ENCODE assay signal across 8 mouse cellular contexts in the genomic region with DNA sequence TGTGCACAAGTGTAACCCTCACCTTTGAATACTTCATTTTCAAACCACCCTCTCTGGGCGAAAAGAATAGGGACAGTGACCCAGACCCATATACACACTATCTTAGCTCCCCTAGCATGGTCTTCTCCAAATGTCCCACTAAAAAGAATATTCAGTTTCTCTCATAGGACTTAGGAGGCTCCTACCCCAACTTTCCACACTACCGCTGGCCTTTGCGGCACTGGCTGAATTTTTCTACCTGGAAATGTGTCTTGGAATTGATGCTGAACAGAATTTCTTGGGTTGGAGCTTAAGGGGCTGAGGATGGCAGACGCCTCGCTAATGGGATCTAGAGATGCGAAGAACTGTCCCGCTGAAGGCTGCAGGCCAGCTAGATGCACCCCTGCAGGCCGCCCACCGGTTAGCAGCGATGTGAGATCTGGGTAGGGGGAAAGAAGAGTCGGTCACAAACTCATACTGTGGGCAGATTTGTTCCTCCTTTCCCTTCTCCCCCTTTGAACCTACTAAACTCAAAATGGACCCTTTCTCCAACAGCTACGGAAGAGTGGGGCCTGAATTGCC. TPM values are rescaled to one million over a fixed set of nuclear protein-coding genes. Genes with fewer than 3 reads are reported as not detected.
DNase-seq lines count a peak whose midpoint lies in the region; ATAC-seq and TF ChIP-seq lines count a peak whose summit lies in the region.

No protein-coding gene starts in this region.

- no peak for TF ChIP-seq CTCF in heart, postnatal 0 days (IDR thresholded peaks at IDR 0.05; ENCODE audit: low read depth)

- no peak for ATAC-seq in kidney, embryonic 15.5 days (replicated peaks; ENCODE audit: low FRiP score)
- no peak for ATAC-seq in heart, postnatal 0 days (ENCODE audit: insufficient read depth, low read depth)
- no peak for ATAC-seq in liver, embryonic 15.5 days (ENCODE audit: insufficient read depth)

- peaks cover 97% of the 10 kb centered on the region for H3K27me3 ChIP-seq in kidney, embryonic 15.5 days
- peaks cover 84% of the 10 kb centered on the region for H3K27me3 ChIP-seq in heart, postnatal 0 days (ENCODE audit: control insufficient read depth, insufficient read depth, low read length)
- H3K27me3 ChIP-seq in liver, embryonic 15.5 days: peaks cover 100% of the 10 kb centered on the region

- H3K9ac ChIP-seq in kidney, embryonic 15.5 days: no peak overlapping the region
- no peak overlapping the region for H3K9ac ChIP-seq in heart, postnatal 0 days (replicated peaks; ENCODE audit: low read depth, low read length)
- H3K9ac ChIP-seq in liver, embryonic 15.5 days: no peak overlapping the region; the same call in 1 of the 2 replicates

- peaks cover 47% of the 10 kb centered on the region for H3K4me1 ChIP-seq in kidney, embryonic 15.5 days
- H3K4me1 ChIP-seq in brown adipose tissue, adult 24 weeks (ENCODE audit: control insufficient read depth, insufficient read depth, insufficient read length, low read length): peaks cover 11% of the 10 kb centered on the region
- H3K4me1 ChIP-seq in heart, postnatal 0 days (ENCODE audit: control insufficient read depth, insufficient read depth): peaks cover 6% of the 10 kb centered on the region
- H3K4me1 ChIP-seq in liver, embryonic 15.5 days (replicated peaks): peaks cover 38% of the 10 kb centered on the region

- H3K27ac ChIP-seq in kidney, embryonic 15.5 days: no peak overlapping the region
- peak overlapping the region; percentile 95 for H3K27ac ChIP-seq in brown adipose tissue, adult 24 weeks (replicated peaks; ENCODE audit: low read depth, low read length)
- no peak overlapping the region for H3K27ac ChIP-seq in heart, postnatal 0 days (ENCODE audit: low read depth)
- H3K27ac ChIP-seq in liver, embryonic 15.5 days (replicated peaks): no peak overlapping the region

- H3K4me2 ChIP-seq in kidney, embryonic 15.5 days: peak overlapping the region; percentile 96
- H3K4me2 ChIP-seq in heart, postnatal 0 days (ENCODE audit: low read depth, low read length): peak overlapping the region; percentile 86
- H3K4me2 ChIP-seq in liver, embryonic 15.5 days: peak overlapping the region; percentile 89

- no peaks in the 10 kb centered on the region for H3K9me3 ChIP-seq in kidney, embryonic 15.5 days (replicated peaks)
- H3K9me3 ChIP-seq in heart, postnatal 0 days (replicated peaks; ENCODE audit: control insufficient read depth, low read length): no peaks in the 10 kb centered on the region
- no peaks in the 10 kb centered on the region for H3K9me3 ChIP-seq in liver, embryonic 15.5 days (replicated peaks)

- 5% methylated on average over 12 of the region's 12 CpGs for WGBS in kidney, embryonic 15.5 days
- WGBS in heart, postnatal 0 days: 17% methylated on average over 12 of the region's 12 CpGs
- 31% methylated on average over 12 of the region's 12 CpGs for WGBS in liver, embryonic 15.5 days (ENCODE audit: insufficient replicate concordance)

- DNase-seq in kidney, postnatal 36 days: no peak
- no peak for DNase-seq in heart, postnatal 0 days (ENCODE audit: low spot score)
- no peak for DNase-seq in right cerebral cortex, adult 18-20 months
- DNase-seq in left cerebral cortex, adult 8-10 months (ENCODE audit: low spot score in 2 of 2): no peak
- DNase-seq in thymus, adult 18-20 months: no peak

- H3K36me3 ChIP-seq in kidney, embryonic 15.5 days: no peaks in the 10 kb centered on the region
- H3K36me3 ChIP-seq in heart, postnatal 0 days (replicated peaks; ENCODE audit: control insufficient read depth, insufficient read depth, low read length): peaks cover 6% of the 10 kb centered on the region; the same call in 1 of the 2 replicates
- H3K36me3 ChIP-seq in liver, embryonic 15.5 days (replicated peaks): no peaks in the 10 kb centered on the region

- no peak for TF ChIP-seq EP300 in heart, postnatal 0 days (IDR thresholded peaks at IDR 0.05; ENCODE audit: low read depth)

- H3K4me3 ChIP-seq in kidney, embryonic 15.5 days (replicated peaks): peak overlapping the region; percentile 61
- peak overlapping the region; percentile 84 for H3K4me3 ChIP-seq in brown adipose tissue, adult 24 weeks (ENCODE audit: insufficient read depth, low read depth, low read length)
- H3K4me3 ChIP-seq in heart, postnatal 0 days (ENCODE audit: low read depth, low read length): peak overlapping the region; percentile 66
- peak overlapping the region; percentile 64 for H3K4me3 ChIP-seq in liver, embryonic 15.5 days (replicated peaks)

RNA-seq across cellular contexts. Expression of gene Hlx, which starts 1.9 kb away (rescaled TPM):
- 16.6 and 18.5 TPM in 2 replicates for polyA plus RNA-seq in kidney, embryonic 15.5 days (2015; fragmentation: Nextera tagmentation; extraction: Ambion mirVana)
- 11.3 and 15.9 TPM in 2 replicates for polyA plus RNA-seq in brown adipose tissue, adult 24 weeks (2012; ENCODE audit: insufficient read depth, insufficient read length, missing spikeins)
- total RNA-seq in heart, postnatal 0 days (2014; rRNA removed; ENCODE audit: low replicate concordance): 7.0 and 14.0 TPM in 2 replicates
- 8.1 and 10.0 TPM in 2 replicates for polyA plus RNA-seq in heart, postnatal 0 days (2015; fragmentation: Nextera tagmentation; extraction: Ambion mirVana)
- 8.1 and 8.4 TPM in 2 replicates for polyA plus RNA-seq in liver, embryonic 15.5 days (2015; fragmentation: Nextera tagmentation; extraction: Ambion mirVana)
- 1 to 10 TPM in 2 of 4 experiments, under 1 TPM in 2; 0.22 to 2.0 (median 1.1) TPM for total RNA-seq in left cerebral cortex, adult 8-10 months (2022)
